Mouse (Mus musculus) thymus, postnatal 36 days (tissue): ENCODE data around the gene Runx1.
A peak's percentile ranks its signal among the peaks of the same experiment; 100 is the strongest.

ENCODE experiments used
- DNase-seq, 2 experiments: peaks; one replicate each; pipeline ENCODE4 v3.0.0; 2022; ENCODE audit warnings: mixed read lengths in 2 of 2

Gene Runx1

DNA sequence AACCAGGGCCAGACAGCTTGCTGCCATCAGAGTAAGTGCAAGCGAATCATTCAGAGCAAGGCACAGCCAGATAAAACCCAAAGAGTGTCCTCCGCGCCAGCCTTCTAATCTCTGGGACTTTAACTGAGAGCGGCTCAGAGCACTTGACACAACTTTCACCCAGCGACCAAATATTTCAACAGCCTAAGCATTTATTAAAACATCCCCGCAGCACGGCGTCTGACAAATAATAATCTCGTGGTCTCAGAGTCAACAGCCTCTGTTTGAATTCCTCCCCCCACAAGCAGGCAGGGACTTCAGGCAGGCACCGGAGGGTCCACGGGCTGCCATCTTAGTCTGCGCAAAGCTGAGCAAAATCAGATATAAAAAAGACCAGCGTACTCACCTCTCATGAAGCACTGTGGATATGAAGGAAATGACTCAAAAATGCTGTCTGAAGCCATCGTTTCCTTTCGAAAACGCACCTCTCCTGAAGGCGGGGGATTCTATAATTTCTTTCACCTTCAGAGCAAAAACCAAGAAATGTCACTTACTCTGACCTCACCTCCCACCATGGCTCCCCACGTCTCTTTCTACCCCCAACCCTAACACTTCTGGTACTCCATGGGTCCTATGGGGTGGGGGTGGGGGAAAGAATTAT is 625 bp downstream of the Runx1 start:
- DNase-seq: peak; percentile 48 to 50

GRCm38 (mm10) chr16:92824723-92825203 is 1.2 kb downstream of the Runx1 start:
- peak in 1 of 2 experiments; percentile 43 for DNase-seq

DNA sequence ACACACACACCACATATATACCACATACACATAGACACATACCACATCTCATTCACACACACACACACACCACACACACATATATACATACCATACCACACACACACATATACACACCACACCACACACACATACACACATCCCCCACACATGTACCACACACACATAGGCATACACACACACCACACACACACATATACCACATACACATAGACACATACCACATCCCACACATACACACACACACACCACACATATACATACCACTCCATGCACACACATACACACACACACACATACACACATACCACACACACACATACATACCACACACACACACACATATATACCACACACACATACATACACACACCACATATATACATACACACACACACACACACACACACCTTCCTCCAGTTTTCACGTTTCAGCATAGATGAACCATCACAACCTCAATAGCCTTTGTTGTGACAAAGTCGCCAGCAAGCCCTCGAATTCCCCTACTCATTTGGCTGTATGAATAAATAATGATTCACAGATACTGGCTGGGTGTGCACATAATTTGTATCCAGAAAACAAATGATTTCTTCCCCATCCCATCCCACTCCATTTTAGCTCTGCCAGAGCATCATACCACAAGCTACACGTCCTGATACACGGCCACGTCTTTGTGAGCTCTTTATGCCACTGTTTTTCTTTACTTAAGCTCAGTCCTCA is 1.8 kb downstream of the Runx1 start:
- no peak for DNase-seq

- peak in 1 of 2 experiments; percentile 37 for DNase-seq
Observed at GRCm38 (mm10) chr16:92823381-92823862, 2.5 kb downstream of the Runx1 start.

- DNase-seq: no peak
Observed at GRCm38 (mm10) chr16:92822676-92823075, 3.3 kb downstream of the Runx1 start.

DNA sequence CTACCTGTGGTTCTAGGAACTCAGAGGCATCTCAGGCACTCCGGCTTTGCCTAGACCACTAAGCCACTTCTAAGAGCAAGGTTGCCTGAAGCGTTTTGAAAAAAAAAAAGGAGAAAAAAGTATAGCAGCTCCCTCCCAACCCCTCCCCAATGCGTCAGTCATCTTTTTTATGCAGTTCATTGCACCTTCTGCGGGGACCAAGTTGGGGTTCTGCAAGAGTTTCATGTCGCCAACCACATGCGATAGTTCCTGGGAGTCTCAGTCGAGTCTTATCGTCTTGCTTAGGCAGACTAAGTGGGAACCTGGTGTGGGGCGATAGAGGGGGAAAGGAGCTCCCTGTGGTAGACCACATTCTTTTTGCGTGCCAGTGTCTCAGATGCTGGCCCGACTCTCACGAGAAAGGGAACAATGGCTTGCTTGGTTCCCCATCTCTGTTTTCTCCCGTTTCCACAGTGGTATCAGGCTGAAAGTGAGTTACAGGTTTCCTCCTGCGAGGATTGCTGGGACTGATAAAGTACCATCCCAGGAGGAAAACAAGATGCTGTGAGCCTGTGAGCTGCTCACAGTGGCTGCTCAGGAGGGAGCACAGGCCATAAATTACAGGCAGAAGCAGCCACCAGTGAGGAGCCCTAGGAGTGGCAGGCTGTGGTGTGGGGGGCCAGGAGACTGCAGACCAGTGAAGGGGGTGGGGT is 3.9 kb downstream of the Runx1 start:
- DNase-seq: peak; percentile 54 to 68

DNA sequence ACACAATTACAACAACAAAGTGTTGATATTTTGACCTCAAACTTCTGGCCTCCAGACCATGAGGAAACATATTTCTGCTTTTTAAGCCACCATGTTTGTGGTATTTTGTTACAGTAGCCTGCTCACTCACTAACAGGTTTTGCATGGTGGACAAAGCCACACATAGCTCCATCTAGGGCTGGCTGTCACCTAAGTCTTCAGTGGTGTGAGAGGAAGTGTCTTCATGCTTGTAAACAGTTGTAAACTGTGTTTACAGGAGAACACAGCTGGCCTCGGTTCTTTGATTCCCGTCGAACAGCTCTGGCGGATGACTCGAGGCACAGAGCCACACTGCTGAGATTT is 4.4 kb downstream of the Runx1 start:
- DNase-seq: no peak

GRCm38 (mm10) chr16:92820451-92820850 is 5.5 kb downstream of the Runx1 start:
- DNase-seq: no peak

DNA sequence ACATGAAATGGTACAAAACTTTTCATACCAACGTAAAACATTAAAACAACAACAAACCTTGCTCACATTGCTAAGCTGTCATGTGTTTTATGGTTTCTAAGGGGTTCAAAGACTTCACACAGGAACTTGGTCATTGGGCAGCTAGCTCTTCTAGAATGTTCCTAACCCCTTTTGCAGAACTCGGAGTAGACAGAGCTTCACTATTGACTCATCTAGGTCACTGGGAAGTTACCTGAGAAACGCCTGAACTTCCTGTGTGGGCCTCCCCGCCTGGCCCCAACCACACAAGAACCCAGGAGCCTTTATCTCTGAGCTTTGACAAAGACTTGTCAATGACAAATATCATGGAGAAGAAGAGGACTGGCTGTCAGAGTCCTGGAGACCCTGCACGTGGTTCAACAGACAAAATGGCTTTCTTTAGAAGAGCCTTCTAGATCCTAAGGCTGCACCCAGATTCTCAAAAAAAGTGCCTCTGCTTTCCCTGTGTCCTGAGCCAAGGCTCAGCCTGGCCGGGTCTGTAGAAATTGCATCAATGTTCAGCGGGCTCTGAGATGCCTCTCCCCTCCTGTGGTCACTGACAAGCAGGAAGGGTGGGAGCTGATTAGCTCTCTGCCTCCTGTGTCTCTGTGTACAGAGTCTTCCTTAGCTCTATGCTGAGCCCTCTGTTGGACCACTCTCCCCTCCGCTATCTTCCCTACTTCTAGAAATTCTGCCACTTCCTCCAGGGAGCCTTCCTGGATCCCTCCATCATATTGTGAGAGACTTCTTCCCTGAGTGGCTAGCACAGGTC is 7.3 kb downstream of the Runx1 start:
- no peak for DNase-seq

DNA sequence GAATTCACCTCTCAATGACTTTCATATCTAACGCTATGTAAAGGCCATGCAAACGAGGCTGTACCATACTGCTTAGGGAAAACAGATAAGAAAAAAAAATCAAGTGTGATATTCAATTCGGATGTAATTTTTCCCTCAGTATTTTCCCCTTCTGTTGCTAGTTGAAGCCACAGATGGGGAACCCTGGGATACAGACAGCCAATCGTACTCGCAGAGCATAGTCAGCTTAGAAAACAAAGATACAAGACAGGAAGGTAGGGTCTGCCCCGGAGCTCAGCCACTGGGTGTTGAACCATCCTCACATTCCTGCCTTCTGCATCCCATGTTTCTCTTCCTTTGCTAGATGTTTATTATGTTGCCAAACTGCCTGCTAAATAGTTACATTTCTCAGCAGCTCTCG is 9.9 kb downstream of the Runx1 start:
- DNase-seq: no peak

DNA sequence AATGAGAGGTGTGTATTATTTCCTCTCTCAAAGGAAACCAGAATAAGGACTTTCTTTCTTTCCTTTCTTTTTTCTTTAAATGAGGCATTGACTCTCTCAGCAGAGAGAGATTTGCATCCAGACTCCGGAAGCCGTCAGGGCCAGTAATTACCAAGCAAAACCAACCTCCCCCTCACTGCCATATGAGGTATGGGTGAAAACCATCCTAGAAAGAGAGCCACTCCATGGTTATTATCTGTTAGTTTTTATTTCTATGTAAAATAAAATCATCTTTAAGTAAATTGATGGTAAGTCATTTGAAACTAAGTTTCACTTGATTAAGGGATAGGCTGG is 10.8 kb downstream of the Runx1 start:
- no peak for DNase-seq

- peak; percentile 26 to 58 for DNase-seq
Observed at GRCm38 (mm10) chr16:92814366-92815194, 11.4 kb downstream of the Runx1 start.

DNA sequence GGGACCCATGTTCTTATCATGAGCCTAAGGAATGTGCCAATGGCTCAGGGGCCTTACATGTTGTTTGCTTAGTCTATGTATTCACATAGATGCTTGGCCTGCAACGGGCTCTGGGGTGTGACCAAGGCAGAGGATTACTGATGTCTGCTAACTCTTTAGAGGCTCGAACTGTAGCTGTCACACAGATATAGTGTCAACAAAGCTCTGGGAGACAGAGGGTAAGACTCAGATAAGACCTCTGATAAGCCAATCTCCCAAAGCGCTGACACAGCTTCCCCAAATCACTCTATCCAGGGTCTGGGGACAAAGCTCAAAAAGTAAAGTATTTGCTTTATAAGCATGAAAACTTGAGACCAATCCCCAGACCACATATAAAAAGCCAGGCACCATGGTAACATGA is 13.5 kb downstream of the Runx1 start:
- DNase-seq: no peak

DNA sequence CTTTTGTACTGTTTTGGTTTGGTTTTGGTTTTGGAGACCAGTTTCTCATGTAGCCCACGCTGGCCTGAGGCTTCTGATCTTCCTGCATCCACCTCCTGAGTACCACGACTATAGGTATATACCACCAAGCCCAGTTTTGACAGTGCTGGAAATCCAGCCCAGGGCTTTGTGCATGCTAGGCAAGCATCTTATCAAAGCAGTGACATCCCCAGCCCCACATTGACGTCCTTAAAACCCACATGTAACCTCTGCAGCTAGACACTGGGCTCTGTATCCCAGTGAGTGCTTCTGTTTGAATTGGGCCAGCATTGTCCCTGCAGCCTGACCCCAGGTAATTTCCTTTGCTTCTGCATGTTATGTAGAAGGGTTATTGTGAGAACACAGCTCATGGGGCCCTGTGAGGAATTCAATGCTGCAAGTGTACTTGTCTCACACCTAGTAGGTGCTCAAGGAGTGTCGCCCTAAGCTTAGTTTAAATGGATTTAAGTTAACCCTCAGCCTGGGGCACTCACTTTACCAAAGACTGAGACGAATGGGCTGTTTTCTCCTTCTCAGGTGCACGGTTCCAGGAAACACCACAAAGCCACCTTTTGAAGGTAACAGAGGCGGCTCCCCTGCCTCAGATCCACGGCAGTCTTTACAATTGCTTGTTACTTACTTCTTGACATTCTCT is 15.2 kb downstream of the Runx1 start:
- DNase-seq: no peak

DNA sequence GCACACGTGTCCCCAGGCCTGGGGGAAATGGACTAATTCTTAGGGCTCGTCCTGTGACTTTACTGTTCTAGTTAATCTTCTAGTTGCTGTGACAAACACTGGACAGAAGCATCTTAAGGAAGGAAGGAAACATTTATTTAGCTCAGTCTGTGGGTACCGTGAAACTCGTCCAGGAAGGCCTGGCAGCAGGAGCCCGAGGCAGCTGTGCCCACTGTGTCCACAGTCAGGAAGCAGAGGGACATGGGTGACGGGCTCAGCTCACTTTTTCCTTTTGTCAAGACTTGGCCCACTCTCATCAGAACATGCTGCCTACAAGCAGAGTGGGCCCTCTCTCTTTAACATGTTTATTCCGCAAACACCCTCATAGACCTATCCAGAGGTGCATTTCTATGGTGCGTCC is 18.2 kb downstream of the Runx1 start:
- DNase-seq: no peak

- peak in 1 of 2 experiments; percentile 25 for DNase-seq
Observed at GRCm38 (mm10) chr16:92803076-92803580, 22.8 kb downstream of the Runx1 start.

- peak; percentile 86 to 92 for DNase-seq
Observed at GRCm38 (mm10) chr16:92801567-92801966, 24.4 kb downstream of the Runx1 start.

GRCm38 (mm10) chr16:92800845-92801244 is 25.1 kb downstream of the Runx1 start:
- peak in 1 of 2 experiments; percentile 27 for DNase-seq

DNA sequence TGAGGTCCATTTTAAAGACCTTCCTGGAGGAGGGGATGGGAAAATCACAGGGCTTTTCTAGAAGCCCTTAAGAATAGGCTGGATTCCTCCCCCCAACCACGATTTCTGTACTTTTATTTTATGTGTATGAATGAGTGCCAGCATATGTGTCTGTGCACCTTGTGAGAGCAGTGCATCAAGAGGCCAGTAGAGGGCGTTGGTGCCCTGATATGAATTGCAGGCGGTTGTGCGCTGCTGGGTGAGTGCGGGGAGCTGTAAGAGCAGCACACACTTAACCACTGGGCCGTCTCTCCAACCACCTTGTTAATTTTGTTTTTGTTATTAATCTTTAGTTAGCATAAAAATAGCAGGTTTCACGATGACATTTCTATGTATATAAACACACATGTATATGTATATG is 26.0 kb downstream of the Runx1 start:
- no peak for DNase-seq

DNA sequence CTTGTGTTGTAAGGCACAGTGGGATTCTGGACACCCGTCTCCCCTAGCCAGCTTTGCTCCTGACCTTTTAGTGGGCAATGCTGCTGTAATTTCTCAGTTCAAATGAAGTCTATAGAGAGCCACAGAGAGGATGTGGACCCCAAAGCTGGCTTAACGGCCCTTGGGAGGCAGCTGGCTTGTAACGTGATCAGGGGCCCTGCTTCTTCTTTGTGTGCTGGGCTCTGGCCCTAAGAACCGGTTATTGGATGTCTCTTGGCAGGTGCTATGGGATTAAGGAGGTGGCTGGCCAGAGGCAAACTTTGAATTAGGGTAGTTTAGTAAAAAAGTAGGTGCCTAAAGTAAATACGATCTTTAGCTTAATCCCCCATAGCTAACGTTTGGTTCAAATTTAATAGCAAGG is 31.8 kb downstream of the Runx1 start:
- DNase-seq: no peak

GRCm38 (mm10) chr16:92793741-92794140 is 32.2 kb downstream of the Runx1 start:
- DNase-seq: no peak
